21 mouse cellular contexts compared by ENCODE assay signal in genomic region chr10:126950572-126950971, GRCm38 (mm10). TPM values are rescaled to one million over a fixed set of nuclear protein-coding genes. Genes with fewer than 3 reads are reported as not detected.
A peak's percentile ranks its signal among the peaks of the same experiment; 100 is the strongest.
DNase-seq lines count a peak whose midpoint lies in the region; ATAC-seq and TF ChIP-seq lines count a peak whose summit lies in the region.
"Had no signal": no experiment of that assay in that cellular context is flagged by ENCODE, and none has a peak within 500 bp of the region (broad histone marks: within the 10 kb centered on the region; RNA-seq: fewer than 3 reads in every experiment).

No protein-coding gene starts in this region.

- H3K36me3 ChIP-seq in liver, embryonic 11.5 days (ENCODE audit: control insufficient read depth, insufficient read depth, low read length): no peaks in the 10 kb centered on the region
- no peaks in the 10 kb centered on the region for H3K36me3 ChIP-seq in liver, embryonic 14.5 days (replicated peaks; ENCODE audit: control insufficient read depth, insufficient read depth, low read depth)
- H3K36me3 ChIP-seq: embryonic facial prominence, embryonic 15.5 days; forebrain, embryonic 10.5 days; hindbrain, embryonic 13.5 days; midbrain, embryonic 10.5 days; neural tube, embryonic 15.5 days had no signal

- TF ChIP-seq EP300 in liver, embryonic 14.5 days (IDR thresholded peaks at IDR 0.05; ENCODE audit: low read depth): peak; percentile 41; the same call in 1 of the 2 replicates

- peak; percentile 93 for ATAC-seq in liver, embryonic 11.5 days (replicated peaks; ENCODE audit: low FRiP score)
- ATAC-seq in liver, embryonic 14.5 days (ENCODE audit: insufficient read depth): peak; percentile 90

- no peaks in the 10 kb centered on the region for H3K9me3 ChIP-seq in liver, embryonic 11.5 days (ENCODE audit: control insufficient read depth, low read length)
- H3K9me3 ChIP-seq in liver, embryonic 14.5 days (ENCODE audit: control insufficient read depth, low read length): no peaks in the 10 kb centered on the region
- H3K9me3 ChIP-seq: embryonic facial prominence, embryonic 15.5 days had no signal

- no peaks in the 10 kb centered on the region for H3K27me3 ChIP-seq in liver, embryonic 11.5 days (replicated peaks; ENCODE audit: control insufficient read depth, insufficient read depth, low read length)
- no peaks in the 10 kb centered on the region for H3K27me3 ChIP-seq in liver, embryonic 14.5 days (ENCODE audit: control insufficient read depth, insufficient read depth, low read length)
- H3K27me3 ChIP-seq: embryonic facial prominence, embryonic 15.5 days had no signal

- H3K27ac ChIP-seq in liver, embryonic 11.5 days (ENCODE audit: low read depth, low read length): no peak overlapping the region
- no peak overlapping the region for H3K27ac ChIP-seq in liver, embryonic 14.5 days
- H3K27ac ChIP-seq: embryonic facial prominence, embryonic 15.5 days; forebrain, embryonic 10.5 days; hindbrain, embryonic 13.5 days; layer of hippocampus, adult 2 months; midbrain, embryonic 10.5 days; neural tube, embryonic 15.5 days had no signal

- DNase-seq in heart, adult 18-20 months: peak; percentile 47 to 57
- no peak for DNase-seq in heart, adult 9 months (ENCODE audit: low spot score in 2 of 2)
- DNase-seq in liver, embryonic 11.5 days (ENCODE audit: low spot score): no peak
- DNase-seq in liver: no peak
- DNase-seq in liver, embryonic 14.5 days (ENCODE audit: low read depth in 3 of 3, low spot score in 3 of 3): peak in 2 of 3 experiments; percentile 28 to 39
- peak; percentile 78 for DNase-seq in skeletal muscle tissue, adult 2 months (ENCODE audit: low read depth, low spot score)
- no peak for DNase-seq in urinary bladder, postnatal 4 days (ENCODE audit: low spot score in 2 of 2)
- no peak for DNase-seq in cerebellum, adult 8-10 months
- DNase-seq: adrenal gland, adult 2 months; cerebellum, postnatal 14 days; embryo, embryonic 11 days; gastrocnemius, postnatal 36 days; kidney, postnatal 10 days; lung, postnatal 14 days; retina, postnatal 1 day had no signal

- TF ChIP-seq CTCF in liver, embryonic 14.5 days (IDR thresholded peaks at IDR 0.05; ENCODE audit: low read depth): no peak

- H3K4me1 ChIP-seq in liver, embryonic 11.5 days (replicated peaks; ENCODE audit: control insufficient read depth, insufficient read depth, low read length): peaks cover 8% of the 10 kb centered on the region; the same call in 1 of the 2 replicates
- peaks cover 4 to 21% of the 10 kb centered on the region in 2 experiments; a peak in 2 of 4 replicates for H3K4me1 ChIP-seq in liver, embryonic 14.5 days (replicated peaks; ENCODE audit: control insufficient read depth in 2 of 2, insufficient read depth in 2 of 2, low read length in 1 of 2)
- H3K4me1 ChIP-seq: hindbrain, embryonic 13.5 days; neural tube, embryonic 15.5 days had no signal

- 45% methylated on average over 4 of the region's 4 CpGs for WGBS in liver, embryonic 11.5 days
- WGBS in liver, embryonic 14.5 days (ENCODE audit: insufficient replicate concordance): 15% methylated on average over 4 of the region's 4 CpGs

- H3K9ac ChIP-seq in liver, embryonic 11.5 days (ENCODE audit: low read depth, low read length): no peak overlapping the region
- H3K9ac ChIP-seq in liver, embryonic 14.5 days (replicated peaks): no peak overlapping the region
- H3K9ac ChIP-seq: embryonic facial prominence, embryonic 15.5 days; hindbrain, embryonic 13.5 days; neural tube, embryonic 15.5 days had no signal

- 0 out of 2 replicates have a peak overlapping the region, but pooled peaks have one; percentile 5 for H3K4me2 ChIP-seq in liver, embryonic 11.5 days
- no peak overlapping the region for H3K4me2 ChIP-seq in liver, embryonic 14.5 days (ENCODE audit: low read depth)
- H3K4me2 ChIP-seq: embryonic facial prominence, embryonic 15.5 days; hindbrain, embryonic 13.5 days; neural tube, embryonic 15.5 days had no signal

- H3K4me3 ChIP-seq in liver, embryonic 11.5 days (ENCODE audit: low read depth, low read length): no peak overlapping the region
- H3K4me3 ChIP-seq in liver, embryonic 14.5 days (ENCODE audit: insufficient read depth in 1 of 2, low read depth in 2 of 2, low read length in 2 of 2): no peak overlapping the region
- H3K4me3 ChIP-seq: embryonic facial prominence, embryonic 15.5 days; forebrain, embryonic 10.5 days; hindbrain, embryonic 13.5 days; layer of hippocampus, adult 2 months; midbrain, embryonic 10.5 days; neural tube, embryonic 15.5 days had no signal

RNA-seq across cellular contexts. Expression of gene Ctdsp2, which starts 27.9 kb away (rescaled TPM):
- 10 to 100 TPM; 83.8 to 94.3 TPM for total RNA-seq in heart, adult 18-20 months (2021)
- polyA plus RNA-seq in liver, embryonic 11.5 days (2014; fragmentation: Nextera tagmentation; extraction: Ambion mirVana): 37.4 and 42.2 TPM in 2 replicates
- polyA plus RNA-seq in liver, embryonic 14.5 days (2012; rRNA removed): 18.8 and 19.4 TPM in 2 replicates
- 13.3 and 15.8 TPM in 2 replicates for polyA plus RNA-seq in liver, embryonic 14.5 days (2014; fragmentation: Nextera tagmentation; extraction: Ambion mirVana)

RNA-seq across cellular contexts. Expression of gene Atp23, which starts 49.4 kb away (rescaled TPM):
- total RNA-seq in heart, adult 18-20 months (2021): 1 to 10 TPM; 4.2 to 5.1 TPM
- polyA plus RNA-seq in liver, embryonic 11.5 days (2014; fragmentation: Nextera tagmentation; extraction: Ambion mirVana): 21.4 and 21.8 TPM in 2 replicates
- 3.7 and 4.1 TPM in 2 replicates for polyA plus RNA-seq in liver, embryonic 14.5 days (2012; rRNA removed)
- polyA plus RNA-seq in liver, embryonic 14.5 days (2014; fragmentation: Nextera tagmentation; extraction: Ambion mirVana): 7.6 and 7.9 TPM in 2 replicates

RNA-seq across cellular contexts. Expression of gene Avil, which starts 49.9 kb away (rescaled TPM):
- under 1 TPM; 0.37 to 0.64 TPM for total RNA-seq in heart, adult 18-20 months (2021)
- polyA plus RNA-seq in liver, embryonic 11.5 days (2014; fragmentation: Nextera tagmentation; extraction: Ambion mirVana): 0.10 and 0.13 TPM in 2 replicates
- 0.02 and 0.12 TPM in 2 replicates for polyA plus RNA-seq in liver, embryonic 14.5 days (2012; rRNA removed)
- polyA plus RNA-seq in liver, embryonic 14.5 days (2014; fragmentation: Nextera tagmentation; extraction: Ambion mirVana): 0.03 TPM in 1 of 2 replicates, not detected in the other

Comparison
In these comparisons a context has a peak if more than half of its experiments do, and no peak if none do; other contexts are left out.
1. DNase-seq: peak in heart, adult 18-20 months (2 of 2), liver, embryonic 14.5 days (2 of 3) and skeletal muscle tissue, adult 2 months (single experiment); none in heart, adult 9 months (0 of 2), liver, embryonic 11.5 days (single experiment), liver (single experiment), urinary bladder, postnatal 4 days (0 of 2) and cerebellum, adult 8-10 months (single experiment).